Mouse (Mus musculus) mouse embryonic stem cell (cell line): ENCODE results near the gene Sdsl.

ENCODE experiments used
- in situ Hi-C, 2 experiments: fragments of 300-500 bp; cut with MboI; formaldehyde crosslinking; loops; 1 replicate in 1 of 2; 3 replicates in 1 of 2; pipeline ENCODE4 v1.14.3; 2019 to 2020; ENCODE audit warnings: low sequenced_read_pairs in 2 of 2, low pct_unique_long_range_greater_than_20kb in 1 of 2, mixed read lengths in 1 of 2; ENCODE audit not compliant: unreplicated experiment in 1 of 2

Gene Sdsl

GRCm38 (mm10) chr5:120436885-120437495 lies 35.6 kb downstream of the Sdsl start:
- in situ Hi-C loops = loop anchor here in 1 of 2 experiments (25.0 kb wide), 1 partner anchor 775 kb away; the partner anchor contains the start of gene Tbx3

- in situ Hi-C loops = loop anchor here in 1 of 2 experiments (25.0 kb wide), 1 partner anchor 774 kb away; the partner anchor contains the start of gene Tbx3
These were observed 36.7 kb downstream of the Sdsl start for GRCm38 (mm10) chr5:120435731-120436501.

- in situ Hi-C loops = loop anchor here in 1 of 2 experiments (25.0 kb wide), 1 partner anchor 773 kb away; the partner anchor contains the start of gene Tbx3
These were observed 37.5 kb downstream of the Sdsl start for GRCm38 (mm10) chr5:120435006-120435681.

GRCm38 (mm10) chr5:120434231-120434735 lies 38.3 kb downstream of the Sdsl start:
- in situ Hi-C loops = loop anchor here in 1 of 2 experiments (5.0 to 25.0 kb wide), 2 partner anchors 597 to 772 kb away; partner anchors contain the start of gene Tbx3

- in situ Hi-C loops = loop anchor here in 1 of 2 experiments (5.0 to 25.0 kb wide), 2 partner anchors 596 to 771 kb away; partner anchors contain the start of gene Tbx3
These were observed 39.4 kb downstream of the Sdsl start for GRCm38 (mm10) chr5:120433135-120433760.

- in situ Hi-C loops = loop anchor here in 1 of 2 experiments (5.0 to 25.0 kb wide), 2 partner anchors 595 to 770 kb away; partner anchors contain the start of gene Tbx3
These were observed 40.1 kb downstream of the Sdsl start for GRCm38 (mm10) chr5:120432486-120433015.

- in situ Hi-C loops = loop anchor here in 1 of 2 experiments (5.0 to 25.0 kb wide), 2 partner anchors 595 to 770 kb away; partner anchors contain the start of gene Tbx3
These were observed 40.7 kb downstream of the Sdsl start, which contains the start of gene Lhx5 for GRCm38 (mm10) chr5:120431649-120432485. Gene Lhx5, plus strand, starts transcription at chr5:120431699.

- in situ Hi-C loops = loop anchor here in 1 of 2 experiments (5.0 to 25.0 kb wide), 2 partner anchors 594 to 769 kb away; partner anchors contain the start of gene Tbx3
These were observed 41.5 kb downstream of the Sdsl start for GRCm38 (mm10) chr5:120431001-120431583.

GRCm38 (mm10) chr5:120429692-120430091 lies 42.9 kb downstream of the Sdsl start:
- in situ Hi-C loops = loop anchor here in 1 of 2 experiments (5.0 to 25.0 kb wide), 2 partner anchors 592 to 767 kb away; partner anchors contain the start of gene Tbx3

GRCm38 (mm10) chr5:120428990-120429389 lies 43.6 kb downstream of the Sdsl start:
- in situ Hi-C loops = loop anchor here in 1 of 2 experiments (25.0 kb wide), 1 partner anchor 767 kb away; the partner anchor contains the start of gene Tbx3

GRCm38 (mm10) chr5:120428189-120428838 lies 44.3 kb downstream of the Sdsl start:
- in situ Hi-C loops = loop anchor here in 1 of 2 experiments (25.0 kb wide), 1 partner anchor 766 kb away; the partner anchor contains the start of gene Tbx3

GRCm38 (mm10) chr5:120427451-120427938 lies 45.1 kb downstream of the Sdsl start:
- in situ Hi-C loops = loop anchor here in 1 of 2 experiments (25.0 kb wide), 1 partner anchor 765 kb away; the partner anchor contains the start of gene Tbx3

- in situ Hi-C loops = loop anchor here in 1 of 2 experiments (25.0 kb wide), 1 partner anchor 764 kb away; the partner anchor contains the start of gene Tbx3
These were observed 46.0 kb downstream of the Sdsl start for GRCm38 (mm10) chr5:120426572-120426971.

- in situ Hi-C loops = loop anchor here in 1 of 2 experiments (25.0 kb wide), 1 partner anchor 763 kb away; the partner anchor contains the start of gene Tbx3
These were observed 46.9 kb downstream of the Sdsl start for GRCm38 (mm10) chr5:120425711-120426110.

GRCm38 (mm10) chr5:120424657-120425056 lies 48.0 kb downstream of the Sdsl start:
- in situ Hi-C loops = loop anchor here in 1 of 2 experiments (25.0 kb wide), 1 partner anchor 762 kb away; the partner anchor contains the start of gene Tbx3
